ENCODE assay signal across 13 mouse cellular contexts in the genomic region with DNA sequence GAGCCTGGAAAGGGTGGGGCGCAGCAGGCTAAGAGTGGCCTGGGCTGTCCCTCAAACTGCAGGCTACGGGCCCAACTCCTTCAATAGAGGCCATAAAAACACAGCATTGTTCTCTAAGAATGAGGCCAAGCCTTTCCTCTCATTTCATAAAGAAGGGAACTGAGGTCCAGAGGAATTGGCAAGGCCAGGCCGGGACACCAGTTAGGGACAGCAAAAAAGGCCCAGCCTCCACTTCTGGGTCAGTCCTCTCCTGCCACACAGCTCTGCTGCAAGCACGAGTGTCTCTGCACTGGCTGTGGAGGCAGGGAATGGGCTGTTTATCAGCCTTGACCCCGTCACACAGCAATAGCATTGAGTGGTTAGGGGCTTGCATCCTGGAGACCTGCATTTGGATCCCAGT. TPM values are rescaled to one million over a fixed set of nuclear protein-coding genes. Genes with fewer than 3 reads are reported as not detected.
DNase-seq lines count a peak whose midpoint lies in the region; ATAC-seq and TF ChIP-seq lines count a peak whose summit lies in the region.
"Had no signal": no experiment of that assay in that cellular context is flagged by ENCODE, and none has a peak within 500 bp of the region (broad histone marks: within the 10 kb centered on the region; RNA-seq: fewer than 3 reads in every experiment).

No protein-coding gene starts in this region.

- no peaks in the 10 kb centered on the region for H3K27me3 ChIP-seq in cerebellum, adult 2 months (ENCODE audit: control insufficient read depth, insufficient read depth, low read length)
- H3K27me3 ChIP-seq in kidney, embryonic 15.5 days = no peaks in the 10 kb centered on the region
- H3K27me3 ChIP-seq in neural tube, embryonic 12.5 days (replicated peaks) = 0 out of 2 replicates have a peak, but pooled peaks cover 8% of the 10 kb centered on the region
- H3K27me3 ChIP-seq in neural tube, embryonic 15.5 days (replicated peaks) = no peaks in the 10 kb centered on the region
- H3K27me3 ChIP-seq: limb, embryonic 15.5 days had no signal

- peak overlapping the region; percentile 94 for H3K4me2 ChIP-seq in kidney, embryonic 15.5 days
- H3K4me2 ChIP-seq in neural tube, embryonic 12.5 days (replicated peaks) = peak overlapping the region; percentile 83
- H3K4me2 ChIP-seq in neural tube, embryonic 15.5 days = peak overlapping the region; percentile 71; the same call in 1 of the 2 replicates
- H3K4me2 ChIP-seq: limb, embryonic 15.5 days had no signal

- no peaks in the 10 kb centered on the region for H3K36me3 ChIP-seq in kidney, embryonic 15.5 days
- no peaks in the 10 kb centered on the region for H3K36me3 ChIP-seq in neural tube, embryonic 12.5 days
- H3K36me3 ChIP-seq in neural tube, embryonic 15.5 days = no peaks in the 10 kb centered on the region
- H3K36me3 ChIP-seq: limb, embryonic 15.5 days had no signal

- peak overlapping the region; percentile 73 for H3K27ac ChIP-seq in cerebellum, adult 2 months (ENCODE audit: insufficient read depth, low read length)
- peak overlapping the region; percentile 64 for H3K27ac ChIP-seq in kidney, embryonic 15.5 days
- no peak overlapping the region for H3K27ac ChIP-seq in neural tube, embryonic 12.5 days
- no peak overlapping the region for H3K27ac ChIP-seq in neural tube, embryonic 15.5 days (replicated peaks)

- peak; percentile 48 to 60 for DNase-seq in cerebellum, adult 2 months
- DNase-seq in kidney, adult 11 months = no peak
- DNase-seq in neural tube, embryonic 10.5 days (ENCODE audit: extremely low spot score, low spot score) = no peak
- DNase-seq: adrenal gland, adult 2 months; gastrocnemius, postnatal 25 days; heart, postnatal 36 days had no signal

- WGBS in cerebellum, adult 2 months = 49% methylated on average over 5 of the region's 5 CpGs
- WGBS in kidney, embryonic 15.5 days = 65% methylated on average over 5 of the region's 5 CpGs
- WGBS in neural tube, embryonic 12.5 days = 37% methylated on average over 5 of the region's 5 CpGs
- WGBS in neural tube, embryonic 15.5 days = 36% methylated on average over 5 of the region's 5 CpGs

- no peak for TF ChIP-seq CTCF in cerebellum, adult 2 months (IDR thresholded peaks at IDR 0.05; ENCODE audit: borderline replicate concordance, insufficient read depth, low read depth, low read length)

- peak overlapping the region; percentile 65 for H3K4me3 ChIP-seq in cerebellum, adult 2 months (replicated peaks; ENCODE audit: insufficient read depth, low read depth, low read length)
- no peak overlapping the region for H3K4me3 ChIP-seq in kidney, embryonic 15.5 days (replicated peaks)
- H3K4me3 ChIP-seq in neural tube, embryonic 12.5 days = no peak overlapping the region
- no peak overlapping the region for H3K4me3 ChIP-seq in neural tube, embryonic 15.5 days (replicated peaks)
- H3K4me3 ChIP-seq: limb, embryonic 15.5 days had no signal

- TF ChIP-seq POLR2A in cerebellum, adult 2 months (IDR thresholded peaks at IDR 0.05; ENCODE audit: borderline replicate concordance, insufficient read depth, low read length) = no peak

- H3K9ac ChIP-seq in kidney, embryonic 15.5 days = no peak overlapping the region
- peak overlapping the region; percentile 33; the same call in 1 of the 2 replicates for H3K9ac ChIP-seq in neural tube, embryonic 12.5 days
- no peak overlapping the region for H3K9ac ChIP-seq in neural tube, embryonic 15.5 days (replicated peaks)
- H3K9ac ChIP-seq: limb, embryonic 15.5 days had no signal

- no peaks in the 10 kb centered on the region for H3K9me3 ChIP-seq in kidney, embryonic 15.5 days (replicated peaks)
- H3K9me3 ChIP-seq in neural tube, embryonic 12.5 days = no peaks in the 10 kb centered on the region
- no peaks in the 10 kb centered on the region for H3K9me3 ChIP-seq in neural tube, embryonic 15.5 days (replicated peaks)
- H3K9me3 ChIP-seq: limb, embryonic 15.5 days had no signal

- ATAC-seq in cerebellum, adult (ENCODE audit: insufficient number of reproducible peaks, low FRiP score, low TSS enrichment) = no peak
- no peak for ATAC-seq in kidney, embryonic 15.5 days (replicated peaks; ENCODE audit: low FRiP score)
- ATAC-seq in neural tube, embryonic 12.5 days (ENCODE audit: low FRiP score, low read depth) = no peak
- no peak for ATAC-seq in neural tube, embryonic 15.5 days (ENCODE audit: low FRiP score)
- no peak for ATAC-seq in activated CD4-positive, CD25-positive, alpha-beta regulatory T cell, adult 4 months

- H3K4me1 ChIP-seq in cerebellum, adult 2 months (ENCODE audit: control insufficient read depth, insufficient read depth, low read length) = peaks cover 66% of the 10 kb centered on the region
- peaks cover 82% of the 10 kb centered on the region for H3K4me1 ChIP-seq in kidney, embryonic 15.5 days
- peaks cover 67% of the 10 kb centered on the region for H3K4me1 ChIP-seq in neural tube, embryonic 12.5 days
- peaks cover 83% of the 10 kb centered on the region for H3K4me1 ChIP-seq in neural tube, embryonic 15.5 days

RNA-seq across cellular contexts. Expression of gene Elmo2, which starts 2.8 kb away (rescaled TPM):
- polyA plus RNA-seq in cerebellum, adult 2 months (2012; rRNA removed) = 187 and 208 TPM in 2 replicates
- polyA plus RNA-seq in kidney, embryonic 15.5 days (2015; fragmentation: Nextera tagmentation; extraction: Ambion mirVana) = 71.3 and 82.3 TPM in 2 replicates
- polyA plus RNA-seq in neural tube, embryonic 12.5 days (2016; fragmentation: Nextera tagmentation; extraction: Ambion mirVana) = 84.4 and 87.0 TPM in 2 replicates
- 85.1 and 89.1 TPM in 2 replicates for polyA plus RNA-seq in neural tube, embryonic 15.5 days (2015; fragmentation: Nextera tagmentation; extraction: Ambion mirVana)
- 10 to 100 TPM; 30.4 to 35.4 TPM for polyA plus RNA-seq in activated CD4-positive, CD25-positive, alpha-beta regulatory T cell, adult 4 months (2017; shearing (Covaris generic))

RNA-seq across cellular contexts. Expression of gene Slc35c2, which starts 35.8 kb away (rescaled TPM):
- polyA plus RNA-seq in cerebellum, adult 2 months (2012; rRNA removed) = 78.2 and 84.0 TPM in 2 replicates
- polyA plus RNA-seq in kidney, embryonic 15.5 days (2015; fragmentation: Nextera tagmentation; extraction: Ambion mirVana) = 53.7 and 54.6 TPM in 2 replicates
- polyA plus RNA-seq in neural tube, embryonic 12.5 days (2016; fragmentation: Nextera tagmentation; extraction: Ambion mirVana) = 52.9 and 59.9 TPM in 2 replicates
- 65.6 and 68.3 TPM in 2 replicates for polyA plus RNA-seq in neural tube, embryonic 15.5 days (2015; fragmentation: Nextera tagmentation; extraction: Ambion mirVana)
- polyA plus RNA-seq in activated CD4-positive, CD25-positive, alpha-beta regulatory T cell, adult 4 months (2017; shearing (Covaris generic)) = 10 to 100 TPM; 31.1 to 45.6 TPM

RNA-seq across cellular contexts. Expression of gene Zfp663, which starts 45.0 kb away (rescaled TPM):
- polyA plus RNA-seq in cerebellum, adult 2 months (2012; rRNA removed) = not detected in 2 replicates
- polyA plus RNA-seq in kidney, embryonic 15.5 days (2015; fragmentation: Nextera tagmentation; extraction: Ambion mirVana) = 1.1 TPM in 2 replicates
- 5.4 and 6.3 TPM in 2 replicates for polyA plus RNA-seq in neural tube, embryonic 12.5 days (2016; fragmentation: Nextera tagmentation; extraction: Ambion mirVana)
- polyA plus RNA-seq in neural tube, embryonic 15.5 days (2015; fragmentation: Nextera tagmentation; extraction: Ambion mirVana) = 3.8 and 4.7 TPM in 2 replicates
- not detected for polyA plus RNA-seq in activated CD4-positive, CD25-positive, alpha-beta regulatory T cell, adult 4 months (2017; shearing (Covaris generic))
- polyA plus RNA-seq: adrenal gland, adult 2 months; urinary bladder, adult 2 months had no signal

Comparison
In these comparisons a context has a peak if more than half of its experiments do, and no peak if none do; other contexts are left out.
1. DNase-seq: peak in cerebellum, adult 2 months (2 of 2); none in kidney, adult 11 months (single experiment) and neural tube, embryonic 10.5 days (single experiment).
2. H3K27ac ChIP-seq: peak in cerebellum, adult 2 months (single experiment) and kidney, embryonic 15.5 days (single experiment); none in neural tube, embryonic 12.5 days (single experiment) and neural tube, embryonic 15.5 days (single experiment).
3. Peak in every context shown above with its lines, with median percentiles within 50 percentile points of each other: H3K4me2 ChIP-seq.